Mouse (Mus musculus) Patski (cell line): ENCODE results near the gene Fibcd1. TPM values are rescaled to one million over a fixed set of nuclear protein-coding genes. Genes with fewer than 3 reads are reported as not detected.

Source experiments
- ATAC-seq: fragments of 100-300 bp; one replicate; pipeline ENCODE4 v1.8.0; 2021
- CTCF ChIA-PET: fragments of 350-600 bp; sonication (Branson Sonifier 250); formaldehyde crosslinking; loops from one replicate; lab custom pipeline; 2022; ENCODE audit warnings: inconsistent platforms; lab: Charles Lee
- POLR2A ChIA-PET: fragments of 350-600 bp; sonication (Branson Sonifier 250); formaldehyde crosslinking; loops from one replicate; lab custom pipeline; 2022; ENCODE audit warnings: antibody characterized with exemption, inconsistent platforms; lab: Charles Lee
- DNase-seq: peaks from one replicate; pipeline ENCODE4 v3.0.0-alpha.2; 2011; ENCODE audit warnings: low read depth, low spot score
- H3K27me3 ChIP-seq: fragments of 371-371 bp; one replicate; pipeline ENCODE4 v1.5.1; 2021
- CTCF ChIP-seq: fragments of 100-300 bp; IDR thresholded peaks from one replicate; pipeline ENCODE4 v1.5.1; 2021
- in situ Hi-C: fragments of 300-500 bp; cut with MboI; formaldehyde crosslinking; loops from 3 replicates; pipeline ENCODE4 v1.11.1; 2018; ENCODE audit warnings: low pct_unique_long_range_greater_than_20kb, mixed read lengths
- polyA plus RNA-seq: library from polyadenylated mRNA; unstranded; gene quantifications from one replicate; pipeline ENCODE4 v1.2.3, GENCODE M21; 2021

Fibcd1 gene
- polyA plus RNA-seq, 1 experiment from 2014 or later, result 0.06 TPM

DNA sequence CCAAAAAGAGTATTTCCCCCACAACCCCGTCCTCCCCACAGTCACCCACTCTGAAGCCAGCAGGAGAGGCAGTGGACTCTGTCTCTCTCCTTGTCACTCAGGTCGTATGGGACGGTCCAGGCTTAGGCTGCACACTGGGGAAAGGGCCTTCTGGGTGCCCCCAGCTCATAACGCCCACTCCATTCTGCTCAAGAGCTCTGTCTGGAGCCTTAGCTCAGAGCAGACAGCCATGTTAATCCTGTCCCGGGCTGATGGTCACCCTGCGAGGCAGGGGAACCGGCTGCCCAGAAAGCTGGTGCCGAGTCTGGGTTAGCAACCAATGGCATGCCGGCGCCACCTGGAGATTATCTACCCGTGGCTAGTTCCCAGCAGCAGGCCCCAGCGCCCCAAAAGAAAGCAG lies 12.7 kb upstream of the Fibcd1 start:
- ATAC-seq (no peak), DNase-seq (no peak)
- in situ Hi-C loops, result no loop called here
- peaks cover 36% of the 10 kb centered on the region for H3K27me3 ChIP-seq
- CTCF ChIA-PET, result interaction anchor here (1.2 to 1.6 kb wide), 3 partner anchors 9 to 49 kb away, joined by 3 read pairs; no protein-coding TSS in a partner anchor
- TF ChIP-seq CTCF, result no peak
- POLR2A ChIA-PET, result interaction anchor here (0.6 to 0.8 kb wide), 2 partner anchors 26 to 77 kb away, joined by 3 read pairs; no protein-coding TSS in a partner anchor

DNA sequence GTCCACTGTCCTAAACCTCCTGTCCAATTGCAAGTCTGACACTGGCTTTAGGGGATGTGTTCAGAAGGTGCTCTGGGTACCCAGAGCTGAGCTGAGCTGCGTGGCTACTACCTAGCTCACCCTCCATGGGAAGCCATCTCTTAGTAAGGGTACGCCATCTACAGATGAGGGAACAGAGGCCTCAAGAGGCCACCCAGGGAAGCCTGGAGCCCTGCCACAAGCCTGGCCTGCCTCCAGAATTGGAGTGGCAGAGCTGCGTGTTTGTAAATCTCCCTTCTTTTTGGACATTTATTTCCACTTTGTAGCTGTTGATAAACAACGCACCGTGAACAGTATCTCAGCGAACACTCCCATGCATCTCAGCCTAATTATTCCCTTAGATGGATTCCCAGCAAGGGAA lies 11.4 kb upstream of the Fibcd1 start:
- in situ Hi-C loops, result no loop called here
- TF ChIP-seq CTCF, result no peak
- peaks cover 32% of the 10 kb centered on the region for H3K27me3 ChIP-seq

DNA sequence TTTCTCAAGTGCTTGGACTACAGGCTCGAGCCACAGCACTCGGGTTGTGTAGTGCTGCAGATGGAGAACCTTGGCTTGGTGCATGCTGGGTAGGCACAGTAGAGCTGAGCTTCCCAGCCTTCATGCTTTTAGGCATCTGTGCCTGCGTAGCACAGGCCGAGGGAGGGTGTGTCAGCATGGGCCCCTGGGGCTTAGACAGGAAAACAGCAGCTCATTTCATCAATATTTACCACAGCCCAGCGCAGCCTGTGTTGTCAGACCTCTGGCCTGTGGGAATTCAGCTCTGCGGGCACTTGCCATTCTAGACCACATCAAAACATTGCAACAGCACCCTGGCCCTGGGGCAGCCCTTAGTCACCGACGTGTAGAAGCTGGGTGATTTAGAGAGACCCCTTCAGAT lies 10.2 kb upstream of the Fibcd1 start:
- ChIA-PET CTCF (no interaction called here), POLR2A (no interaction called here)
- ATAC-seq (no peak), DNase-seq (no peak)
- H3K27me3 ChIP-seq, result peaks cover 36% of the 10 kb centered on the region
- no peak for TF ChIP-seq CTCF
- in situ Hi-C loops, result no loop called here

More for the DNA sequence above, 11.4 kb upstream of the Fibcd1 start:
- no peak for ATAC-seq
- ChIA-PET POLR2A (no interaction called here), CTCF (interaction anchor here (1.6 kb wide), 1 partner anchor 48 kb away, joined by 3 read pairs; no protein-coding TSS in a partner anchor)
- DNase-seq, result no peak

DNA sequence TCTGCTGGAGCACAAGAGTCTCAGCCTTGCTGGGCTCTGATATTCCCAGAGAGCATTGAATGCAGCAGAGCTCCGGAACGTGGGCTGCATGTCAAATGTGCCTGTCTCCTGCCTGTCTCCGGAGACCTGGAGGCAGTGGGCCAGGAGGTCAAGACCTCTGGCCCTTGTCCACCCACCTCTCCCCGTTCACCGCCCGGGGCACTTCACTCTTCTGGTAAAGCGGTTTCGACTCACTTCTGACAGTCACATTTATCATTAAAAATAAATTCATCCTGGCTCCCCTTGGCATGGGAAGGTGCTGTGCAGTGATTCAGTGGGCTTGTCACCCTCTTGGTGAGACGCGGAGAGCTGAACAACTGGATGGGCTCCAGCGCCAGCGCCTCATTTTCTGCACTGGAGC lies 4.3 kb upstream of the Fibcd1 start:
- no peak for DNase-seq
- peaks cover 42% of the 10 kb centered on the region for H3K27me3 ChIP-seq
- in situ Hi-C loops, result no loop called here
- CTCF ChIA-PET, result interaction anchor here (0.9 to 1.4 kb wide), 2 partner anchors 9 to 139 kb away, joined by 3 read pairs; no protein-coding TSS in a partner anchor
- no peak for ATAC-seq
- POLR2A ChIA-PET, result no interaction called here
- no peak for TF ChIP-seq CTCF

DNA sequence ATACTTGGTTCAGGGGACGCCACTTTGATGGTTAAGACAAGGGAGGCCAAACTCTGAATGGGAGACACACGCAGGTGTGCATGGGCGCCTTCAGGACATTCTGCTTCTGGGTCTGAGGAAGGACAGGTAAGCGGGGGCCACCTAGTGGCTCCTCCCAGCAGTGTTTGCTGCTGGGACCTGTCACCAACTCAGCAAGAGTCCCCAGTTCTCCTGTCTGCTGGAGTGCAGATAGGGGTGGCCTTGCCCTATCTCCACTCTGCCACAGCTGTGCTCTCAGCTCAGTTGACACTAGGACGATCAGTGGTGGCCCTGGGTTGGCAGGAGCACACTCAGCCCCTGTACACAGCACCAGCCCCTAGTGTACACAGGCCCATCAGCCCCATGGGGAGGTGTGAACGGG lies 2.1 kb upstream of the Fibcd1 start:
- ChIA-PET POLR2A (interaction anchor here (0.6 kb wide), 1 partner anchor 156 kb away, joined by 3 read pairs; no protein-coding TSS in a partner anchor), CTCF (interaction anchor here (0.9 to 1.4 kb wide), 4 partner anchors 12 to 164 kb away, joined by 3 to 4 read pairs (median 3); no protein-coding TSS in a partner anchor)
- in situ Hi-C loops, result no loop called here
- no peak for TF ChIP-seq CTCF
- DNase-seq (no peak), ATAC-seq (no peak)
- H3K27me3 ChIP-seq, result peaks cover 59% of the 10 kb centered on the region

DNA sequence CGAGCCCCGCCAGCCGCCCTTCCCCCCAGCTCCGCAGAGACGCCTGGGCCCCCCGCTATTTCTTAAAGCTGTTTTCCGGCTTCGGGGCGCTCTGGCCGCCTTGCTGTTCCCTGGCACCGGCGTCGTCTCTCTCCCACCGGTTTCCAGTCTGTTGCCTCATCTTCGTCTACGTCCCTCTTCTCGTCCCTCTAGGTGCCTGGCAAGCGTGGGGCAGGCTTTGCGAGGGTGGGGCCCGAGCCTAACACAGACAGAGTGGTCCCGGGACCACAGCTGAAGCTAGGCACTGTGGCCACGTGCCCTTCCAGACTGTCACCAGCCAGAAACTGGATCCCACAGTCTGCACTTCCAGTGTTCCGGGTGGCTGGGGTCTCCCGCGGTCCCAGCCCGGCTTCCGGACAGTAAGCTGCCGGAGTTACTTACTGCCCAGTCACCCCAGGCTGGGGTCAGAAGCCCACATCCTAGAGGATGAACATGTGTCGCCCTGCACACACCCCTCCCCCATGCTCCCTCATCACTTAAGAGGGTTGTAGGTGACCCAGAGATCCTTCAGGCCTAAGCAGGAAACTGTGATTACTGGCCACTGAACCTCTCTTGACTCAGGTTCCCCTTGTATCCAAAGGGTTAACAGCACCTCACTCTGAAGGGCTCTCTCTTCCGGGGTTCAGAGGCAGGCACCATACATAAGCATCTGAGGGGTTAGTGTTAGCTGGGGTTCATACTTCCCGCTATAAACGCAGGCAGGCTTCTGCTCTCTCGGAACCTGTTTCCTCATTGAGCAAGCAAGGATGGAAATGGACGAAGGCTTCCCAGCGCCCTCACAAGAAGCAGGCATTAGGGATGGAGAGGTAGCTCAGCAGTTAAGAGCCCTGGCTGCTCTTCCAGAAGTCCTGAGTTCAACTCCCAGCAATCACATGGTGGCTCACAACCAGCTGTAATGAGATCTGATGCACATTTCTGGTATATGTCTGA lies 1.2 kb upstream of the Fibcd1 start:
- ATAC-seq (no peak), DNase-seq (no peak)
- peaks cover 57% of the 10 kb centered on the region for H3K27me3 ChIP-seq
- ChIA-PET POLR2A (no interaction called here), CTCF (interaction anchor here (0.9 to 1.4 kb wide), 3 partner anchors 13 to 163 kb away, joined by 3 to 4 read pairs (median 3); no protein-coding TSS in a partner anchor)
- in situ Hi-C loops, result no loop called here
- TF ChIP-seq CTCF, result no peak

DNA sequence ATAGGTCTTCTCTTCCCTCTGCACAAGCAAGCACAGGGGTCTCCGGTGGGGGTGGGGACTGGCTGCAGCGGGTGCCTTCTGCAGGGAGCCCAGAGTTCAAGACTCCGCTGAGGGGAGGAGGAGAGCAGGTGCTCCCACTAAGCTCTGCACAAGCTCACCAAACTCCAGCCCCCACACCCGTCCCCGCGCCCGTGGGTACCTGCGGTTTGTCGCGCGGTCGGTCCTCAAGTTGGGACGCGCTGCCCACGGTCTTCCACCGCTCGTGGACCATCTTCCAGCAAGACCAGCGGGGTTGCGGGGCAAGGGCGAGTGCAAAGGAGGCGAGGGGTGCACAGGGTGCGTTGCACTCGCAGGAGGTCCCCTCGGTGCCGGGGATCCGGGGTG lies 301 bp downstream of the Fibcd1 start:
- CTCF ChIA-PET, result no interaction called here
- no peak for DNase-seq
- in situ Hi-C loops, result no loop called here
- POLR2A ChIA-PET, result interaction anchor here (1.1 kb wide), 1 partner anchor 30 kb away, joined by 3 read pairs; no protein-coding TSS in a partner anchor
- no peak for ATAC-seq
- no peak for TF ChIP-seq CTCF
- H3K27me3 ChIP-seq, result peaks cover 62% of the 10 kb centered on the region

DNA sequence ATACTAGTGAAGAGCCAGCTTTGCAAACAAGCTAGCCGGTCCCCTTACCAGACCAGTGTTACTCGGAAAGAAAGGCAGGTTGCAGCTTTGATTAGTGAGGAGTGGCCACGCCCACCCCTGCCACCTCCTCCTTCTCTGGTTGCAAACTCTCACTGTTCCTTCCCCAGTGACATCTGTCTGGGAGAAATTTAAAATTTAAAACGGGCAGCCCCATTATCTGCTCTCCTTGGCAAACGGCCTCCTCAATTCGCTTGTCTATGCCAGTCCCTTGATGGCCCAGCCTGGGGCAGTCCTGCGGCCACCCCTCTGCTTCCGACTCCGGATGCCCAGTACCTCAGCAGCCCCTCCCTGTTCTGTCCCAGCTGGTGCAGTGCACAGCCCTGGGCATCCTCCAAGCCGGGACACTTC lies 1.1 kb downstream of the Fibcd1 start:
- no peak for TF ChIP-seq CTCF
- ChIA-PET POLR2A (interaction anchor here (1.1 kb wide), 1 partner anchor 29 kb away, joined by 3 read pairs; no protein-coding TSS in a partner anchor), CTCF (no interaction called here)
- H3K27me3 ChIP-seq, result peaks cover 66% of the 10 kb centered on the region
- in situ Hi-C loops, result no loop called here
- DNase-seq, result no peak
- no peak for ATAC-seq

DNA sequence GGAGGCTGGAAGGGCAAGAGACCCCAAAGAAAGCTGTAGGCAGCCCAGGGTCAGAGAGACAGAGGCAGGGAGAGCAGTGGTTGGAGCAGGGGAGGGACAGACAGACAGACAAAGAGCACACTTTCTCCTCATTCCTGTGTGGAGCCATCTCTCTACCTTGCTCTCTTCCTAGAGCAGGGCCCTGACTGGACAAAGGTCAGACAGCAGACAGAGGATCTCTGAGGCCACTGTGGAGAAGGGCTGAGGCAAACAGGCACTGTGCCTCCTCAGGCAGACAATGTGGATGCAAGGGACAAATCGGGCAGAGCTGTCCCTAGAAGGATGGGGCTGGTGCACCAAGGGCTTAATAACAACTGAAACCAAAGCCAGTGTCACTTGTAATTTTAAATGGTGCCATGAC lies 6.9 kb downstream of the Fibcd1 start:
- POLR2A ChIA-PET, result interaction anchor here (1.3 kb wide), 1 partner anchor 23 kb away, joined by 3 read pairs; no protein-coding TSS in a partner anchor

DNA sequence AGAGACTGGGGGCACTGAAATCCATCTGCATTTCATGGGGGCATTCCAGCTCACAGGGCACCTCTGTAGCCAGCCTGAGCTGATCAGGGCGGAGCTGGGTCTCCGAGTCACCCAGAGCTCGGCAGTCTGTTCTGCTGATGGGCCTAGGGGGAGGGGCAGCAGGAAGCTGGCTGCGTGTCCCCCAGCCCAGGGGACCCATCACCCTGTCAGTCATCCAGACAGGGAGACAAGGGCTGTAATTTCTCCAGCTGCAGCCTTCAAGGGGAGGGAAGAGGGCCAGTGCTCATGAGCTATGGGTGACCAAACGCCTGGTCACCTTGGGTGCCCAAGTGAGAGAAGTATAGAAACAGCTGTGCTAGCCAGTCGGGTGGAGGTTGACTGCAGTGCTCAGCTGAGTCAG lies 8.8 kb downstream of the Fibcd1 start:
- no peak for TF ChIP-seq CTCF
- peaks cover 41% of the 10 kb centered on the region for H3K27me3 ChIP-seq
- in situ Hi-C loops, result no loop called here
- CTCF ChIA-PET, result no interaction called here
- POLR2A ChIA-PET, result no interaction called here
- DNase-seq (no peak), ATAC-seq (no peak)

More for the DNA sequence above, 6.9 kb downstream of the Fibcd1 start:
- in situ Hi-C loops, result no loop called here
- DNase-seq (no peak), ATAC-seq (no peak)
- CTCF ChIA-PET, result no interaction called here
- H3K27me3 ChIP-seq, result peaks cover 52% of the 10 kb centered on the region
- TF ChIP-seq CTCF, result no peak
